ENCODE assay signal across 17 mouse cellular contexts in the genomic region with DNA sequence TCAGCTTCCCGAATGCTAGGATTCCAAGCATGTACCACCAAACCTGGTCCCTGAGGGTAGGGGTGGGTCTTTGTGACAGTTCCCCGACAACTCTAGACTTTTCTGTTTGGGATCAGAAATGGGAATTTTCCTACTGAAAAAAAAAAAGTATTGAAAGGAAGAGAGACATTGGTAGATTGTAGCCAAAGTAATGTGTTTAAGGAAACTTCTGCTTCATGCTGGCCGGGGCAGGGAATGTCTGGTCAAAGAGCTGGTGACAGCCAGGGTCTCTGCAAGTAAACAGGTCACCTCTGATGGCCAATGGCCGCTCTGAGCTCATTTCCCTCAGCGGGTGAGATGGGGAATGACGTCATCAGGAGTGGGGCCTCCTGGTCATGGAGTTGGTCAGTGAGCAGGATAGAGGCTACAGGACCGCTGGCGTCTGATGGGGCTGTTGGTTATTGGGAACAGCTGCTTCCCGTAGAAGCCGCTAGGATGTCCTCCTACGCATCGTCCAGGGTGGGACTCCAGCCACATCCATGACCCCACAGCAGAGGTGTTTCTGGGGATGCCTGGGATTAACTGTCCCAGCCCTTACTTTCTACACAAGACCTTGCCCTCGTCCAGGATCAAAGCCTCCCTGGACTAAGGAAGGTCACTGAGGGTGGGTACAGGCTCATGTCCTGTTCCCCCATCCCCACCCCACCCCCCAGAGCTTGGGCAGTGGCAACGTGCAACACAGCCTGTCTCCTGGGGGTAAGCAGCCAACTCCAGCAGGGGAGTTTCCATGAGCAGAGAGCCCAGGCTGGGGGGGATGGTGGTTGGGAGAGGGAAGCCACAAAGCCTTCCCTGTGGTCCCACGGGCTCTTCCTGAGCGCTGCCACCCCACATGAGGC. TPM values are rescaled to one million over a fixed set of nuclear protein-coding genes. Genes with fewer than 3 reads are reported as not detected.
DNase-seq lines count a peak whose midpoint lies in the region; ATAC-seq lines count a peak whose summit lies in the region.
"Had no signal": no experiment of that assay in that cellular context is flagged by ENCODE, and none has a peak within 500 bp of the region (broad histone marks: within the 10 kb centered on the region; RNA-seq: fewer than 3 reads in every experiment).

No protein-coding gene starts in this region.

- peak; percentile 56 for DNase-seq in gastrocnemius, postnatal 14 days
- no peak for DNase-seq in gastrocnemius, postnatal 10 days
- no peak for DNase-seq in midbrain, embryonic 10.5 days (ENCODE audit: low spot score)
- DNase-seq in lung, postnatal 14 days: peak; percentile 22
- DNase-seq in thymus, postnatal 0 days (ENCODE audit: low spot score): no peak
- no peak for DNase-seq in spleen, postnatal 14 days (ENCODE audit: low spot score in 2 of 2)
- DNase-seq: adrenal gland, adult 8-10 months; liver, postnatal 0 days had no signal

- H3K9ac ChIP-seq in midbrain, embryonic 15.5 days: no peak overlapping the region
- no peak overlapping the region for H3K9ac ChIP-seq in heart, embryonic 16.5 days (ENCODE audit: low read length)
- H3K9ac ChIP-seq: embryonic facial prominence, embryonic 15.5 days; forebrain, embryonic 15.5 days; limb, embryonic 12.5 days; liver, postnatal 0 days; midbrain, embryonic 13.5 days; neural tube, embryonic 12.5 days had no signal

- no peaks in the 10 kb centered on the region for H3K27me3 ChIP-seq in midbrain, embryonic 10.5 days (ENCODE audit: low read depth, poor library complexity, severe bottlenecking)
- no peaks in the 10 kb centered on the region for H3K27me3 ChIP-seq in midbrain, embryonic 15.5 days (replicated peaks)
- H3K27me3 ChIP-seq in heart, embryonic 16.5 days (ENCODE audit: control insufficient read depth, insufficient read depth, low read length): no peaks in the 10 kb centered on the region
- H3K27me3 ChIP-seq: embryonic facial prominence, embryonic 15.5 days; forebrain, embryonic 15.5 days; limb, embryonic 12.5 days; midbrain, embryonic 13.5 days; neural tube, embryonic 12.5 days had no signal

- H3K4me3 ChIP-seq in midbrain, embryonic 10.5 days: no peak overlapping the region
- H3K4me3 ChIP-seq in midbrain, embryonic 15.5 days: no peak overlapping the region
- no peak overlapping the region for H3K4me3 ChIP-seq in heart, embryonic 16.5 days (ENCODE audit: low read length)
- H3K4me3 ChIP-seq: embryonic facial prominence, embryonic 15.5 days; forebrain, embryonic 15.5 days; limb, embryonic 12.5 days; midbrain, embryonic 13.5 days; neural tube, embryonic 12.5 days had no signal

- H3K27ac ChIP-seq in midbrain, embryonic 10.5 days (replicated peaks): peak overlapping the region; percentile 49; the same call in 1 of the 2 replicates
- H3K27ac ChIP-seq in midbrain, embryonic 15.5 days: no peak overlapping the region
- H3K27ac ChIP-seq in heart, embryonic 16.5 days (ENCODE audit: low read length): no peak overlapping the region
- H3K27ac ChIP-seq: embryonic facial prominence, embryonic 15.5 days; forebrain, embryonic 15.5 days; limb, embryonic 12.5 days; midbrain, embryonic 13.5 days; neural tube, embryonic 12.5 days had no signal

- ATAC-seq in midbrain, embryonic 15.5 days (replicated peaks): no peak
- ATAC-seq in heart, embryonic 16.5 days (replicated peaks; ENCODE audit: extremely low read depth, insufficient read depth, low FRiP score): 0 out of 2 replicates have a peak, but pooled peaks have one; percentile 55
- ATAC-seq: forebrain, embryonic 15.5 days; inflammation-experienced regulatory T-cells, adult 6 months; liver, postnatal 0 days; midbrain, embryonic 13.5 days had no signal

- H3K36me3 ChIP-seq in midbrain, embryonic 10.5 days: no peaks in the 10 kb centered on the region
- no peaks in the 10 kb centered on the region for H3K36me3 ChIP-seq in midbrain, embryonic 15.5 days (replicated peaks)
- no peaks in the 10 kb centered on the region for H3K36me3 ChIP-seq in heart, embryonic 16.5 days (ENCODE audit: control insufficient read depth, insufficient read depth)
- H3K36me3 ChIP-seq: embryonic facial prominence, embryonic 15.5 days; forebrain, embryonic 15.5 days; limb, embryonic 12.5 days; midbrain, embryonic 13.5 days; neural tube, embryonic 12.5 days had no signal

- intact Hi-C loops in gastrocnemius, postnatal 14 days (cut with DNase I; ENCODE audit: low total_unique reads): no loop called here

- H3K4me1 ChIP-seq in midbrain, embryonic 10.5 days: peaks cover 24% of the 10 kb centered on the region
- no peaks in the 10 kb centered on the region; the same call in 1 of the 2 replicates for H3K4me1 ChIP-seq in midbrain, embryonic 15.5 days
- H3K4me1 ChIP-seq in heart, embryonic 16.5 days (ENCODE audit: control insufficient read depth, insufficient read depth, low read length): 0 out of 2 replicates have a peak, but pooled peaks cover 3% of the 10 kb centered on the region
- H3K4me1 ChIP-seq: forebrain, embryonic 15.5 days had no signal

- H3K4me2 ChIP-seq in midbrain, embryonic 15.5 days: no peak overlapping the region
- H3K4me2 ChIP-seq in heart, embryonic 16.5 days (ENCODE audit: low read depth, low read length): no peak overlapping the region
- H3K4me2 ChIP-seq: embryonic facial prominence, embryonic 15.5 days; forebrain, embryonic 15.5 days; limb, embryonic 12.5 days; midbrain, embryonic 13.5 days; neural tube, embryonic 12.5 days had no signal

- WGBS in midbrain, embryonic 10.5 days: 80% methylated on average over 16 of the region's 16 CpGs
- 80% methylated on average over 16 of the region's 16 CpGs for WGBS in midbrain, embryonic 15.5 days
- 53% methylated on average over 16 of the region's 16 CpGs for WGBS in heart, embryonic 16.5 days

- H3K9me3 ChIP-seq in midbrain, embryonic 10.5 days (replicated peaks): no peaks in the 10 kb centered on the region
- no peaks in the 10 kb centered on the region for H3K9me3 ChIP-seq in midbrain, embryonic 15.5 days
- H3K9me3 ChIP-seq in heart, embryonic 16.5 days (replicated peaks; ENCODE audit: control insufficient read depth, low read length): no peaks in the 10 kb centered on the region
- H3K9me3 ChIP-seq: embryonic facial prominence, embryonic 15.5 days; forebrain, embryonic 15.5 days; limb, embryonic 12.5 days; midbrain, embryonic 13.5 days; neural tube, embryonic 12.5 days had no signal

RNA-seq across cellular contexts. Expression of a gene that starts 17.2 kb away (rescaled TPM):
- 100 to 1,000 TPM in 1 of 2 experiments, 10 to 100 TPM in 1; 63.1 to 122 TPM for total RNA-seq in gastrocnemius, postnatal 14 days (2021)
- total RNA-seq in gastrocnemius, postnatal 10 days (2021): 100 to 1,000 TPM; 101 to 103 TPM
- polyA plus RNA-seq in midbrain, embryonic 10.5 days (2016; fragmentation: Nextera tagmentation; extraction: Ambion mirVana): 0.04 and 0.17 TPM in 2 replicates
- polyA plus RNA-seq in midbrain, embryonic 15.5 days (2015; fragmentation: Nextera tagmentation; extraction: Ambion mirVana): 0.19 and 0.26 TPM in 2 replicates
- polyA plus RNA-seq in heart, embryonic 16.5 days (2015; fragmentation: Nextera tagmentation; extraction: Ambion mirVana): 0.08 and 0.14 TPM in 2 replicates
- 0.61 and 0.77 TPM in 2 replicates for polyA plus RNA-seq in thymus, postnatal 0 days (2015; fragmentation: Nextera tagmentation; extraction: Ambion mirVana)
- total RNA-seq: granulocyte monocyte progenitor cell, adult 5-6 weeks had no signal
- polyA plus RNA-seq: inflammation-experienced regulatory T-cells, adult 6 months had no signal

RNA-seq across cellular contexts. Expression of a gene that starts 46.3 kb away (rescaled TPM):
- 10 to 100 TPM; 56.9 to 75.9 TPM for total RNA-seq in gastrocnemius, postnatal 14 days (2021)
- total RNA-seq in gastrocnemius, postnatal 10 days (2021): 10 to 100 TPM; 61.8 to 64.5 TPM
- polyA plus RNA-seq in midbrain, embryonic 10.5 days (2016; fragmentation: Nextera tagmentation; extraction: Ambion mirVana): 41.6 and 42.3 TPM in 2 replicates
- 40.4 and 42.8 TPM in 2 replicates for polyA plus RNA-seq in midbrain, embryonic 15.5 days (2015; fragmentation: Nextera tagmentation; extraction: Ambion mirVana)
- 49.0 and 53.5 TPM in 2 replicates for polyA plus RNA-seq in heart, embryonic 16.5 days (2015; fragmentation: Nextera tagmentation; extraction: Ambion mirVana)
- polyA plus RNA-seq in thymus, postnatal 0 days (2015; fragmentation: Nextera tagmentation; extraction: Ambion mirVana): 49.8 and 55.5 TPM in 2 replicates

RNA-seq across cellular contexts. Expression of a gene that starts 52.6 kb away (rescaled TPM):
- 1 to 10 TPM; 4.9 to 5.4 TPM for total RNA-seq in gastrocnemius, postnatal 14 days (2021)
- 1 to 10 TPM; 6.6 to 8.1 TPM for total RNA-seq in gastrocnemius, postnatal 10 days (2021)
- 7.2 and 7.9 TPM in 2 replicates for polyA plus RNA-seq in midbrain, embryonic 10.5 days (2016; fragmentation: Nextera tagmentation; extraction: Ambion mirVana)
- 6.8 and 7.6 TPM in 2 replicates for polyA plus RNA-seq in midbrain, embryonic 15.5 days (2015; fragmentation: Nextera tagmentation; extraction: Ambion mirVana)
- polyA plus RNA-seq in heart, embryonic 16.5 days (2015; fragmentation: Nextera tagmentation; extraction: Ambion mirVana): 5.4 and 6.5 TPM in 2 replicates
- 6.0 and 7.3 TPM in 2 replicates for polyA plus RNA-seq in thymus, postnatal 0 days (2015; fragmentation: Nextera tagmentation; extraction: Ambion mirVana)

Comparison
In these comparisons a context has a peak if more than half of its experiments do, and no peak if none do; other contexts are left out.
1. DNase-seq: peak in gastrocnemius, postnatal 14 days (single experiment) and lung, postnatal 14 days (single experiment); none in gastrocnemius, postnatal 10 days (single experiment), midbrain, embryonic 10.5 days (single experiment), thymus, postnatal 0 days (single experiment) and spleen, postnatal 14 days (0 of 2).